Mouse (Mus musculus): ENCODE data around the gene Npcd. TPM values are rescaled to one million over a fixed set of nuclear protein-coding genes. Genes with fewer than 3 reads are reported as not detected.

Npcd gene
- total RNA-seq, 2 experiments from 2014 or later = 1.2 to 1.7 TPM

DNA sequence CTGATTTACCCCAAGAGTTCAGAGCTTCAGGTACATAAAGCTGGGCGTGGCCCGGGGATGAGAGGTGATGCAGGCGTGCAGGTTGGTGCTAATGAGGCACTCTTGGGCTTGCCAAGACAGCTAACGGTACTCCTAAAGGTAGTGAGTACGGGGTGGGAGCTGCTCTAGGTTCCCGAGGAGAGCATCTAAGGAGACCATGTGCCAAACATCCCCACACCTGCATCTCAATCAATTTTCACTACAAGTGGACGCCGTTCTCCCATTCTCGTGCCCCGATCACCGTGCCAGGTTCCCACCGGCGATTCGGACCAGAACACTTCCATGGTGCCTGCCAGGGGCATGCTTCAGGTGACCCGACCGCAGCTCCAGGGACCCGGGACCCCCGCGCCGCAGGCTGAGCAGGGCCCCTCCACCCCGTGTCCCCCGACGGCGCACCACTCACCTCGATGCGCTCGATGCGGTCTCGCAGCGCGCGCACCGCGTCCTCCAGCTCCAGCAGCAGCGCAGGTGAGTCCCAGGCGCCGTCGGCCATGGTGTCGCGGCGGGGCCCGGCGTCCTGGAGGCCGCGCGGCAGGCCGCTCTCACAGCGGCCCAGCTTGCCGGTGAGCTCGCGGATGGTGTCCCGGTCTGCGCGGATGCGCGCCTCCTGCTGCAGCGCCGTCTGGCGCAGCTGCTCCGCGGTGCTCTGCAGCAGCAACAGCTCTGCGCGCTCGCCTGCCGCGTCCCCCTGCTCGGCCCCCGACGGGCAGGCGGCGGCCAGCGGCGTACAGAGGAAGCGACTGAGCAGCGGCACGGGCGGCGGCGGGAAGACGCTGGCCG lies 30.3 kb downstream of the Npcd start:
- peak; percentile 51 for DNase-seq

DNA sequence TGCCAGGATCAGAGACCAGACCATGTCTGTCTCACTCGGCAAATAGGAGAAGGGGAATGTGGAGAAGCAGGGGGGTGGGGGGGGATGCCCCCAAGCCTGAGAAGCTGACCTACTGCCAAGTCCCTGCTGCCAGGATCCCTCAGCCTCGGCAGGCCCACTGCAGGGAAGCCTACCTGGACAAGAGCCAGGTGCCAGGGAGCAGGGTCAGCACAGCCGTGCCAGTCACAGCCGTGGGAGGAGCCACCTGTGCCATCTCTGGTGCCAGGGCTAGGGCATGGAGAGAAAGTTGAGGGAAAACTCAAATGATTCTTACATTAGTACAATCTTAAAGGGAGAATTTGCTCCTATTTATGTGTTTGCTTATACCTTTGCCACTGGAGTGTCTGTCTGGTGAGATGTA lies 31.7 kb downstream of the Npcd start:
- no peak for DNase-seq

DNA sequence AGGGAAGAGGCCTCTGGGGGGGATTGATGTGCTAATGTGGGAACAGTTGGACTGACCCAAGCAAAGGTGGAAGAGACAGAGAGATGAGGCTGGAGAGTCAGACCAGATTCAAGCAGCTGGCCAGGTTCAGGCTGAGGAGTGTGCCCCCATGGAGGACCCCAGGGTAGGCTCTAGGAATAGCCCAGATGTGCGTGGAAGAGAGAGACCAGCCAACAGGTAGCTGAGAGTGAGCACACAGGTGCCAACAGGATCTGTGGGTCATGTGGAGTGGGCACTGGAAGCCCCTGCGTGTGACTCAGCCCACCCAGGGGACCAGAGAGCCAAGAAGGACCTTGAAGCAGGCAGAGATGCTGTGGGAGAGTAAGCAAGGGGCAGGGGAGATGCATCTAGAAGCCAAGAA lies 32.4 kb downstream of the Npcd start:
- no peak for DNase-seq

DNA sequence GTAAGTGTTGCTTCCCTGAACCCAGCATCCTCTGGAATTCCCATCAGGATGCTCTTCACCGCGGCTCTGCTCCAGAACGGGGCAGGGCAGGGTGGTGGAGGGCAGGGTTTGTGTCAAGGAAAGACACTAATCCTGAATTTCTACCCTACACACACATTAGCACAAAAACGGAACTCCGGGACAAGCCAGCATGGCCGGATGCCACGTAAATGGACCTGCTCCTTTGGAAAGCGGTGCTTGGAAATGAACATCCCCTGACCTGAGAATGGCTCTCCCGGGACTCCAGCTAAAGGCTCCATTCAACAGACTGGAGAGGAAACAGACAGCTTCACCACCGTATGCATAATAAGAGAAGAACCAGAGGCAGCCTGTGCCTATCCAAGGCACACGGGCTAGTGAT lies 33.3 kb downstream of the Npcd start:
- DNase-seq = no peak

DNA sequence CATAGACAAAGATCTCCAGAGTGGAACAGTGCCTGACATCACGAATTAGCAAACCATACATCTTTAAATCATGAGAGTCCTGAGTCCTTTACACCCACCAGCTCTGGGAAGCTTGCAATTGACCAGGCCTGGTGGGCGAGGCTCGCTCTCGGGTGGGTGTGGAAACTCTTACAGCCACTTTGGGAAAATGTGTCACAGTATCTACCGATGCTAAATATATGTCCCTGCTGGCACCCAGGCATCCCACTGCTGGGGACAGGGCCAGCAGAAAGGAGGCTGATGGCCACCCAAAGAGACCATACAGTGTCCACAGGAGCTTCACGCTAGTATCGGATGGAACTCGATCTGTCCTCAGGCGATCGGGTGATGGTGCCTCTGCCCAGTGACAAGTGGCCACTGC lies 35.4 kb downstream of the Npcd start:
- no peak for DNase-seq

DNA sequence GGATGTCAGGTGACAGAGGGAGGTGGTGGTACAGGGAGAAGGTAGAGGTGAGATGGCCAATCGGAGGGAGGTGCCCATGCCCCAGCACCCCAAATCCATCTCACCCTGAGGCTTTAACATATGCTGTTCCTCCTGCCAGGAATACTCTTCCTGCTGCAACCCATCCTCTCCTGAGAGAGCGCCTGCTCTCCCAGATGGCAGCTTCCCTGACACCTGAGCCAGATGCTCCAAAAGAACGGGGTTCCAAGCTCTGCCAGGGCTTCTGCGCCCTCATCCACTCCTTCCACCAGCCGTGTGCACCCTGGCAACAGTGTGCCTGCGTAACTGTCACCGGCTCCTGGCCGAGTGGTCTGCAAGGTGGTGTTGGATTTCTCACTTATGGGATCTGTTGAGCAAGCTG lies 36.4 kb downstream of the Npcd start:
- no peak for DNase-seq

DNA sequence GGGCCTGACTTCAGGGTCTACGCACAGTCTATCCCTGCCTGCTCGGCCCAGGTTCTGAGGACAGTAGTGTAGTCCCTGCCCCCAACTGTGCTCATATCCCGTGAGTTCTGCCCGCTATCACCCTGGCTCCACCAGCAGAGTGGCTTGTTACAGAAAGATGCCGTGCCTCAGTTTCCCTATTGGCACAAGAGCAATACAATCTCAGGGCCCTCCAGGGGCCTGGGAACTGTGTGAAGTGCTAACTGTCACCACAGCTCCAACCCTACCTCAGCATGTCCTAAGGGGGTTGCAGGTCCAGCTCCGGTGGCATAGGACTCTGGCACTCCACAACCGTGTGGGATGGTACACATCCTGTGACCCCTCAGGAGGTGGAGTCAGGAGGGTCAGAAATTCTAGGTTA lies 36.9 kb downstream of the Npcd start:
- no peak for DNase-seq

DNA sequence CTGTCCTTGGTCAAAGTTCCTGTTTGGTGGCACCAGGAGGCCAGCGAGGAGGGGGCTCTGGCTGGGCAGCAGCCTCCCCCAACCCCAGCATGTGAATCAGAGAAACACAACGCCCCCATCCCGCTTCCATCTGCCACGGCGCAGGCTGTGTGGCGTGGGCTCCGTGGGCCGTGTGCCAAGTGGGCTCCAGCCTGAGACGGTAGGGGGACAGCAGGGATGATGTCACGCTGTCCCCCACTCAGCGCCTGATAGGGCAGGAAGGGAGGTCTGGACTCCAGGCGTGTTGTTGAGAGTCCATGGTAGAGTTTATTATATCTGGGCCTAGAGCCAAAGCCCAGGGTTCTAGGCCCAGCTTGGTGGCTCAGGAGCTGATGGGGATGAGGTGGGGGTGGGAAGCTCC lies 37.8 kb downstream of the Npcd start:
- DNase-seq = no peak

DNA sequence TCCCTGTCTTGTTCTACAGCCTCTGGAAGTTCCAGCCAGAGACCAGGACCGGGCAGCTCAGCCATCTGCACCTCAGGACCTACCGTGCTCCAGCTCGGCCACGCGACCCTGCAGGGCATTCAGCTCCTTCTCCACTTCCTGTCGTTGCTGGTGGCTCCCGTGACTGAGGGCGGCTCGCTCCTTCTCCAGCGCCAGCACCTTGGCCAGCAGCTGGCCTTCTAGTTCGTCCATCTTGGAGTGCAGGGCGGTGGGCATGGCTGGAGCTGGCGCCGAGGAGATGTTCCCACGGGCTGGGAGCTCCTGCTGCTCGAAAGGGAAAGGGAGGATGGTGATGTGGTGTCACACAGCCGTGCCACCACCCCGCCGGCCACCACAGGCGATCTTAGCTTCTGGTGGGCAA lies 39.9 kb downstream of the Npcd start:
- DNase-seq = no peak

DNA sequence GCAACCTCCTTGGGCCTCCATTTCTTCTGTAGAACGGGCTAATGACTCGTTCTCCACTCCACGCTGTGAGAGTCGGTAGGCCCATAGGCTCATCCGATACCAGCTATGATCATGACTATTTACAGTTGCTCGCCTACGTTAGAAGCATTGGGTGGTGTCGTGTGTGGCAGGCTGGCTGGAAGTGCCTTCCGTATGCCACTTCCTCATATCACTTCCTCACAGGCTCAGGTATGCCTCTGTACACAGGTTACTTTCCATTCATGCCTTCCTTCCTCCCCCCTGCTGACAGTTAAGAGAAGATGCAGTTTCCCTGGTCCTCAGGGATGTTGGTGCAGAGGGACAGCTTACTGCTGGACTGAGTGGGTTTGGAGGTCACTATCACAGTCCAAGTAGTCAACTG lies 41.0 kb downstream of the Npcd start:
- no peak for DNase-seq

DNA sequence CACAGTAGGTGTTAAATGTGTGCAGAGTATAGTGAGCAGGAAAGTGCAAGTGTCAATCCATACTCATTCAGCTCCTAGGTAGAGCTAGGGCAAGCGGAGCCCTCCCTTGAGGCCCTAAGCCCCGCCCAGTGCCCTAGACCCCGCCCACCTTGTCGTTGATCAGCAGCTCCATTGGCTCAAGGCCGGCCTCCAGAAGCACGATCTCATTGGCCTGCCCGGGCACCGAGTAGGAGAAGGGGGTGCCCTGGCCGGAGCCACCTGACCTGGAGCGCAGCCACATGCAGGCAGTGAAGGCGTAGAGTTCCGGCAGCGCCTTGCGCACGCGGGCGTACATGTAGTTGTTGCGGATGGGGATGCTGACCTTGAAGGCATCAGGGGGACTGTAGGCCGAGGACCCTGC lies 41.6 kb downstream of the Npcd start:
- DNase-seq = peak; percentile 22

DNA sequence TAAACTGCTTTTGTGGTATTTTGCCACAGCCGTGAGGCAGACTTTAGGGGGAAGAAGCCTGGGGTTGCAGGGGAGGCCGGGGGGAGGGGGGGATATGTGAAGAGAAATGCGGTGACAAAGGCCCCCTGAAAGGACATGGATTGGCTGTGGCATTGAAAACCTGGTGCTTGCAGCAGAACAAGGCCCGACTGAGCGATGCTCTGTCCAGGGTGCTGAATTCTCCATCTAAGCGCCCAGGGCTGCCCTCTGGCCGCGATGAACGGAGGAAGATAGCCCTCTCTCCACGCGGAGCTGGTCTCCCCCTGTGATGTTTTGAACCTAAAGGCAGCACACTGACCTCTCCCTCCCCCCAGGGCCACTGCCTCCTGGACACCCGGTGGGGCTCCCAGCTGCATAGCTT lies 42.5 kb downstream of the Npcd start:
- DNase-seq = peak; percentile 85

DNA sequence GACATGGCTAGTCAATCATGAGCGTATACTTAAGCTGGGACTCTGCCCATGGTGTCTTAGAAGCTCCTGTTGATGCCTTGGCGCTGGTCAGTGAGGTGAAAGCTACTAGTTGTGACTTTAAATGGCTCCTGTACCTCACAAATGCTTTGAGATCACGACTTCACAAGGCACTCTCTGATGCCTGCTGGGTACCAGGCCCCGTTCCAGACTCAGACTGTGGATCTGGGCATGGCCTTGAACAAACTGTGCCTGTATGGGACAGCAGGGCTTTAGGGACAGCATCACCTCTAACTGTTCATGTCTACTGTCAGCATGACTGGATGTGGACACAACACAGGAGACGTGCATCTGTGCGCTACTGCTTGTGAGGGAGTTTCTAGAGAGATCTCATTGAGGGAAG lies 43.1 kb downstream of the Npcd start:
- no peak for DNase-seq

DNA sequence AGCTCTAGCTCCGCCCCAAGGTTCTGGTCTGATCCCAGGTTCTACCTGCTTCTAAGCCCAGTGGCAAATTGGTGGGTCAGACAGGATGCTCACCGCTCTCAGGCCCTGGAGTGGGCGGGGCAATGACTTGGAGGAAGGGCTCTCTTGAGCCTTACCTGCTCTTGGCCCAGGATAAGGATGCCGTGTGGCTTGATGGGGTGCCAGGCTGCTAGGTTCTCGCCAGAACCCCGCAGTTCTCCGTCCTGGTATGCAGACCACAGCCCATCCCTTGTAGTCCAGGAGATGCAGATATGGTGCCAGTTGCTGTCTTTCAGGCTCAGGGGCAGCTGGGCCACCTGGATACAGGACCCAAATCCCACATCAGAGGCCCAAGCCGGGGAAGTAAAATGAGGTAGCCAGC lies 43.9 kb downstream of the Npcd start:
- no peak for DNase-seq

DNA sequence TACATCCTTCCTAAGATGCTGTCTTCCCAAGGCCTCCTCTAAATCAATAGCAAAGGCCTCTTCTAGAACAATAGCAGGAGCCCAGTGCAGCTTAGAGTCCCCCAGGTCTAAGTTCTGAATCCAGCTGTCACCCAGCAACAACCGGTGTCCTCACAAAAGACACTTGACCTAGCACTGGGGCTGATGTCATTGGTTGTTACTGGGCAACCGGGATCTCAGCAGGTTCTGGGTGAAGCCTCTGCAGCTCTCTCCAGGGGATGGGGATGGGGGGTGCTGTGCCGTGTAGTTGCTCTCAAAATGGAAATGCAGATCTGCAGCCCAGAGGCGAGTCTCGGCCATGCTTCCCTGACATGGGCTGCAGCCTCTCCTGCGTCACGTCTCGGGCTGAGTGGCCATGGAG lies 46.2 kb downstream of the Npcd start:
- no peak for DNase-seq

DNA sequence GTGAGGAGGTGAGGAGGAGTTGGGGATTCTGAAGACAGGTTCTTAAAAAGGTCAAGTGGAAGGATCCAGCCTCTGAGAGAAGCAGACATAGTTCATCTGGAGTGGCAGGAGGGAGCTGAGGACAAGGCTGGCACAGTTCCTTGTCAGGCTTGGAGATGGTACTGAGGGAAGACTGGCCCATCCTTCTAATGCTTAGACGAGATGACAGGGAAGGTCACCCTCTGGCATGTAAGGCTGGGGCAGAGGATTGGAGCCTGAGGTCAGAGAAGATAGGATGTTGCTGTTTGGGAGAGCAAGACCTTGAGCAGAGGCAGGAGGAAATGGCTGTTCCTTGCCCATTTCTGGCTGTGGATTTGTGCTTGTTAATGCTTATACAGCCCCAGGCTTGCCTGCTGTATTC lies 49.0 kb downstream of the Npcd start:
- no peak for DNase-seq

DNA sequence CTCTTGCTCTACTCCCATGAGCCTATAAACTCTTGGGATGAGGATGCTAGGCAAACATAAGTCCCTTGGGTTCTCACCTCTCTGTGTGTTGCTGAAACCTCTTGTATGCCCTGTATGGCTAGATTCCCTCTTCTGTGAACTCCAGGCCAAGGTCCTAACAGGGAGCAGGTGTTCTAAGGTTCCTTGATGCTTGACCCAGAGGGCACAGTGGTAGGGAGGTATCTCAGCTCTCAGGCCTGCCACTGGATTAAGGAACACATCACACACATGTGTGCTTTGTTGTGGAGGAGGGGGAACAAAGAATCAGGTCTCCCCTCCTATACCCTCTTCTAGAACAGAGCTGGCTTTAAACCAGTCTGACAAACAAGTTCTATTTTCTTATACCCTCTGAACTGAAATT lies 56.3 kb downstream of the Npcd start, which contains the start of gene Dnal4:
Gene Dnal4 (minus strand): TSS at position 101 of the 400 bp plus-strand sequence.
- no peak for DNase-seq

DNA sequence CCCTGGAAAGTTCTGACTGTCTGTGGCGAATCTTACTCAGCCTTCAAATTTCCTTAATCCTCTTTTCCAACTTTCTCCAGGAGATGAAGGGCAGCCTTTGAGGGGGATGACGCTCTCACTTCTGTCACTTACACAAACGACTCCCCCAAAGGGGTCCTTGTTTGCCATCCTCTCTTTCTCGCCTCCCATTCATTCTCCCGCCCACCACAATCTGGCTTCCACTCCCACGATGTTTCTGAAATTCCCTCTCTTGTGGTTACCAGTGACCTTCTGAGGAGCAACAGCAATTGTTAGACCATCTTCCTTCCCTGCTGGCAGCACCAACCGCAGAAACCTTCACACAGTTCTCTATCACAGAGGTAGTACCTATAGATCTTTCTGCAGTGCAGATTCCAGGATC lies 58.4 kb downstream of the Npcd start:
- DNase-seq = no peak

DNA sequence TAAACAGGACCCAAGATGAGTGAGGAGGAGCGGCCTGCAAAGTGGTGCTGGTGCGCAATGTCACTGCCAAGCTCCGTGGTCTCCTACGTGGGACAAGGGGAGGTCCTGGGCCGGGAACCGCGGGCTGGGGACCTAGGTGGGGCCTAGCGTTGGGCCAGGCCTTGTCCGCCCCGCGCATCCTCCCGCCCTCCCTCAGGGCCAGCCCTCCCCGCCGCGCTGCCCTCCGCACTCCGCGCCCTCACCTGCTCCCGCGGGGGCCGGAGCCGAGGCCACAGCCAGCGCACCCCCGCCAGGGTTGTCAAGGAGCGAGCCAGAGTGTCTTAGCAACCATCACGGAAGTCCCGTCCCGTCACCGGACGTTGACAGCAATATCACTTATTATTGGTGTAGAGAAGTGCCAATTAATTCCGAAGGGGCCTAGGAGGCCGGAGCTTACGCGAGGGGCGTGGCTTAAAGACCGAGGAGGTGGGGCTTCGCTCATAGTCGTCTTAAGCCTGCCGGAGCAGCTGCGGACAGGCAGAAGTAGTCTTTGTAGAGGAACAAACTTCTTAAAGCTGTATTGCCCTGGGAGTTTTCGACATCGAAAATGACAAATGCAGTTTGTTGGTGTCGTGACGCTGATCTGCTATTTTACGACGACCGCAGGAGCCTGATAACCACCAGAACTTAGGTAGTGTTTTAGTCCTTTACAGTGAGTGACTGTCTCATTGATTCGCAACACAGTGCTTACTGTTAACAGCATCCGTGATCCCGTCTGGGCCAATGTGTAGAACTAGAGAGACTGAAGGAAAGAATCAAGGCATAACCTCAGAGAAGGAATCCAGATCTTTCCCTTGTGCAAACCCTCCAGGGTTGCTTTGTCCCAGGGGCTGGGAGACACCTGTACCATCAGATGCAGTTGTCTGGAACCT lies 59.7 kb downstream of the Npcd start:
- peak; percentile 96 for DNase-seq

DNA sequence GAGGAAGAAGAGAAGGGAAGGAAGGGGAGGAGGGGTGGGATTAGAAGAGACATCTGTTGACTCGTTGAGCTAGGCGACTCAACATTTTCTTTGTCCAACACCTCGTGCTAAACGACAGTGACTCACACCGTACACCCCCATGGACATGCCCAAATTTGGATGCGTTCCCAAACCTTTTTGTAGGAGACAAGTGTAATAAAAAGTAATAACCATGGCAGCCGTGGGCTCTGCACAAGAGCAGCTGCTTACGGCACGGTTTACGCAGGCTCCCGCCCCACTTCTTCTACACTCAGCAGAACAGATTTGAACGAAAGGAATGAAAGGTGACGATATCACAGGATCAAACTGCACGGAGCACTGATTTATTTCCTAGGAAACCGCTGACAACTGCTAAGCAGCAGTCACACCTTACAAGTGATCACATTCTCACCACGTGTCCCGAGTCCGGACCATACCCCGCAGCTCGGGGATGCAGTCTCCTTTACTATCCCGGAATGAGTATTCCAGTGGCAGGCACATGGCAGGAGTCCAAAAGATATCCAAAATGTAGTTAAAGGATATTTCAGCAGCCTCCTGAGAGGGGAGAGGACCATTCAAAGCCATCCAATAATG lies 63.3 kb downstream of the Npcd start:
- DNase-seq = no peak

DNA sequence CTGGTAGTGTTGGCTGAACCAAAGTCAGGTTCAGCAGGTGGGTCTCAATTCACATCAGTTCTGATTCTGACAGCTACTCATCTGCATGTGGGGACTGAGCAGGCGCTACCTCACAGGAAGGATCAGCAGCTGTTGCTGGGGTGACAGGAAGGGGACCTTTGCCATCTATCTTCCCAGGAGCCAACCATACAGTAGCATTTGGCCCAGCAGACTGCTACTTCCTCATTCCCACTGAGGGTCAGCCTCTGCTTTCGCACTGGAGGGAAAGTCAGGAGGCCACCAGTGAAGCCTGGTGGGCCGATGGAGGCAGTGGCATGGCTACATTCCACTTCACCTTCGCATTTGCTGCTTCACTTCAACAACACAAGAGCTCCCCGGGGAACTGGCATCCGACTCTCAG lies 65.7 kb downstream of the Npcd start:
- no peak for DNase-seq

DNA sequence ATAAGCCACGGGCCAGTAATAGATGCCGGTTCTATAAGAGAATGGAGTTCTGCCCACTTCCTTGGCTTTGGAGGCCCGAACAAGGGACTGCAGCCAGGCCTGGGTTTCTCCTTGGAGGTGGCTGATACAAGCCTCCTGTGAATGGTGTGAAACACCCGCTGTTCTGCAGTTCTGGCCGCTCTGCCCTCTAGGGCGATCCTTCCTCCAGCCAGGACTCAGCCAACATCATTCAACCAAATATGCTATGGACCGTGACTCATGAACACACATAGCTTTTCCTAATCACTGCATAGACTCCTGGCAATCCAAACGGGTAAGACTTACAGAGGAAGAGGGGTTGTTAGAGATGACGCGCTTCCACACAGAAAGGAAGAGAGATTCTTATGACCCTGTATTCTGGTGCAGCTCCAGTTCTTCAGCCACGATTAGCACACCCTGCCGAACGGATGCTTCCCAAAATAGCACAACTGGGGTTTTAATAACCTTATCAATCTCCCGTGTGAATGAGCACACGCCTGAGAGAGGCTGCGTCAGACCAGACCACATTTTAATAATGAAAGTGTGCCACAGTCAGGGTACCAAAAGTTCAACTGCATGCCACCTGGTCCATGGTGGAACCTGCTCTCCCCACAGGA lies 66.6 kb downstream of the Npcd start:
- no peak for DNase-seq

Data from adrenal gland, postnatal 10 days (tissue).